In the genomic region with DNA sequence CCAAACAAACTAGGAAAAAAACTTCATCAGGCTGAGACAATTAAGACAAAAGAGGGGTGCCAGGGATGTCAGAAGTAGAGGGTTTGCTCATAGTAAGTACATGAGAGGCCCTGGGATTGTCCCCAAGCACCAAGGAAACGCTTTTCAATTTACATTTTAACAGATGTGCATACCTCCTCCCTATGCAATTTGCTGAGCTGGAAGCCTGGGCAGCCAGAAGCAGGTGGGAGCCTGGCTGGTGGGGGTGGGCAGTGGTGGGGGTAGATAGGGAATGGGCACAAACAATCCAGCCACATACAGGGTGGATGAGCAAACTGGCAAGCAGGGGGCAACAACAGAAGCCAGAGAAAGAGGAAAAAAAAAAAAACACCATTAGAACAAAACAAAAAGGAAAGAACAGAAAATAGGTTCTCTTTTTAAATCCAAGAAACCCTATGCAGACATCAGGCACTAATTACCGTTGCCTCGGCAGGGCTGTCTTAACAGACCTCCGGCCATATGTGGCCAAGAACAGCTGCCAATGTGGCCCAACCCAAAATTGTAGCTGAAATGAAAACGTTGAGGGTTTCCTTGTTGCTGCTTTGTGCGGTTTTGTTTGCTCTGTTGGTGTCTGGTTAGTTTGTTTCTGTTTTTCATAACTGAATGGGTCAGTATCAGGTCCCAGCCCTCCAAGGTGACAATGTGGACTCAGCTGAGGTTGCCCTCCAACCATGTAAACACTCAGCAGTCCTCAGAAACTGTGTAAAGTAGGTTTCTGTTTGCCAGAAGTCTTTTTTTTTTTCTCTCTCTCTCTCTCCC, we compare ENCODE assay signal across 10 mouse cellular contexts. TPM values are rescaled to one million over a fixed set of nuclear protein-coding genes. Genes with fewer than 3 reads are reported as not detected.
DNase-seq lines count a peak whose midpoint lies in the region; ATAC-seq and TF ChIP-seq lines count a peak whose summit lies in the region.
"Had no signal": no experiment of that assay in that cellular context is flagged by ENCODE, and none has a peak within 500 bp of the region (broad histone marks: within the 10 kb centered on the region; RNA-seq: fewer than 3 reads in every experiment).

No protein-coding gene starts in this region.

- H3K9me3 ChIP-seq in forebrain, postnatal 0 days (ENCODE audit: low read length), result no peaks in the 10 kb centered on the region
- H3K9me3 ChIP-seq: kidney, embryonic 15.5 days had no signal

- no peaks in the 10 kb centered on the region for H3K36me3 ChIP-seq in forebrain, postnatal 0 days (ENCODE audit: insufficient read depth)
- H3K36me3 ChIP-seq: kidney, embryonic 15.5 days had no signal

- WGBS in forebrain, postnatal 0 days, result 16% methylated on average over 6 of the region's 6 CpGs

- no peak for ATAC-seq in forebrain, postnatal 0 days
- peak; percentile 37 for ATAC-seq in megakaryocyte progenitor cell, adult 5-6 weeks (replicated peaks; ENCODE audit: poor library complexity)
- ATAC-seq: liver, postnatal 0 days had no signal

- intact Hi-C loops in left cerebral cortex, postnatal 4 days (cut with DNase I), result loop anchor here (5.0 kb wide), 1 partner anchor 269 kb away; no protein-coding TSS in a partner anchor

- H3K4me1 ChIP-seq in forebrain, postnatal 0 days (ENCODE audit: insufficient read depth), result peaks cover 5% of the 10 kb centered on the region

- no peak overlapping the region for H3K27ac ChIP-seq in forebrain, postnatal 0 days (ENCODE audit: low read depth, low read length)
- H3K27ac ChIP-seq: kidney, embryonic 15.5 days had no signal

- no peak for TF ChIP-seq POLR2A in brain, embryonic 14.5 days (IDR thresholded peaks at IDR 0.05; ENCODE audit: borderline replicate concordance, extremely low read depth, insufficient read depth, insufficient read length, poor library complexity, severe bottlenecking)

- no peak overlapping the region for H3K4me3 ChIP-seq in forebrain, postnatal 0 days (ENCODE audit: low read depth, low read length)
- H3K4me3 ChIP-seq: kidney, embryonic 15.5 days had no signal

- H3K27me3 ChIP-seq in forebrain, postnatal 0 days (ENCODE audit: insufficient read depth, low read length), result no peaks in the 10 kb centered on the region
- H3K27me3 ChIP-seq: kidney, embryonic 15.5 days had no signal

- H3K9ac ChIP-seq in forebrain, postnatal 0 days, result no peak overlapping the region
- H3K9ac ChIP-seq: kidney, embryonic 15.5 days; liver, postnatal 0 days had no signal

- TF ChIP-seq CTCF in brain, embryonic 14.5 days (IDR thresholded peaks at IDR 0.05; ENCODE audit: borderline replicate concordance, extremely low read depth, insufficient read depth, insufficient read length), result no peak
- no peak for TF ChIP-seq CTCF in forebrain, postnatal 0 days (IDR thresholded peaks at IDR 0.05; ENCODE audit: low read depth)

- no peak overlapping the region for H3K4me2 ChIP-seq in forebrain, postnatal 0 days (ENCODE audit: low read depth)
- H3K4me2 ChIP-seq: kidney, embryonic 15.5 days had no signal

- peak; percentile 48 for DNase-seq in left cerebral cortex, postnatal 4 days
- DNase-seq in left cerebral cortex, adult 9 months (ENCODE audit: low spot score in 2 of 2), result no peak
- peak; percentile 66 for DNase-seq in brain, embryonic 14.5 days (ENCODE audit: low read depth)
- peak; percentile 58 for DNase-seq in forebrain, postnatal 0 days
- no peak for DNase-seq in embryo, embryonic 9.5 days (ENCODE audit: extremely low spot score)
- DNase-seq in testis, postnatal 10 days (ENCODE audit: low spot score), result no peak
- no peak for DNase-seq in cerebellum, adult 11 months
- DNase-seq: liver, postnatal 0 days had no signal

RNA-seq across cellular contexts. Expression of gene Ankrd33b, which starts 49.2 kb away (rescaled TPM):
- 1 to 10 TPM; 1.2 to 1.3 TPM for total RNA-seq in left cerebral cortex, postnatal 4 days (2021)
- 0.42 and 0.66 TPM in 2 replicates for polyA plus RNA-seq in brain, embryonic 14.5 days (2012; rRNA removed)
- total RNA-seq in forebrain, postnatal 0 days (2014; rRNA removed), result 1.3 TPM in 2 replicates
- polyA plus RNA-seq in forebrain, postnatal 0 days (2015; fragmentation: Nextera tagmentation; extraction: Ambion mirVana), result 1.1 and 1.2 TPM in 2 replicates
- 0.20 and 0.79 TPM in 2 replicates for total RNA-seq in megakaryocyte progenitor cell, adult 5-6 weeks (2015)
- 0.29 and 0.61 TPM in 2 replicates for total RNA-seq in megakaryocyte progenitor cell, adult 5-6 weeks (2017)

Comparison
In these comparisons a context has a peak if more than half of its experiments do, and no peak if none do; other contexts are left out.
1. DNase-seq: peak in left cerebral cortex, postnatal 4 days (single experiment), brain, embryonic 14.5 days (single experiment) and forebrain, postnatal 0 days (single experiment); none in left cerebral cortex, adult 9 months (0 of 2), embryo, embryonic 9.5 days (single experiment), testis, postnatal 10 days (single experiment) and cerebellum, adult 11 months (single experiment).